Mouse (Mus musculus): ENCODE measurements around the gene Tars2.
A peak's percentile ranks its signal among the peaks of the same experiment; 100 is the strongest.

Gene Tars2

GRCm38 (mm10) chr3:95734092-95734702 lies 25.8 kb downstream of the Tars2 start:
- DNase-seq (ENCODE audit: low spot score): no peak

DNA sequence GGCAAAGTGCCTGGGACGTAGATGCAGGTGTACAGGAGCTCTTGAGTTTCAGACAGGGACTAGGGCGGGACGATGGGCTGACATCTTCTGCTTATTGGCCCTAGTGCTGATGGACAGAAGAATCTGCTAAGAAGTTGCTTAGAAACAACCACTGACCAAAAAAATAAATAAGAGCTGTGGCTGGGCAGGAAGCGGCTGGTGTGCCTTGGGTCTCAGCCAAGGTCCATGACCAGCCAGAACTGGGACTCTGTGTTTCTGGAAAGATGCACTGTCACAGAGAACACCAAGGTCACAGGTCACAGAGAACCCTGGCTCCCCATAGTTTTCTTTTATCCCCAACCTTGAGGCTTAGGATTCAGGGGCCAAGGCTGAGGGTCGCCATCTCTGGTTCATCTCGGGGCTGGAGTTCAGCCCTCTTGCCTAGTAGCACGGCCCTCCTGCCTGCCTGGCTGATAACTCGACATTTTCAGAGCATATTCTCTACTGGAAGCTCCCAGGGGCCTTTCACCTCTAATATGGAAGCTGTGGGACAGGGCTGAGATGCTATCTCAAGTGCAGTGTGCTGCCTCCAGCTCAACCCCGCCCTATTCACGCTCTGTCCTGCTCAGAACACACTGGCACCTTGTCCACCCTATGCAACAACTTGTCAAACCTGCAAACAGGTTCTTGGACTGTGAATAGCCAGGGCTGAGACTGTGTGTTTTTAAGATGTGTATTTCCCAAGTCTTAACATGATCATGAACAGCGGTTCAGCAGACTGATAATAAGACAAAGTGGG lies 27.1 kb downstream of the Tars2 start:
- no peak for DNase-seq (ENCODE audit: low spot score)

- no peak for DNase-seq (ENCODE audit: low spot score)
Measured at GRCm38 (mm10) chr3:95732297-95732696, 27.7 kb downstream of the Tars2 start.

GRCm38 (mm10) chr3:95731802-95732201 lies 28.2 kb downstream of the Tars2 start:
- no peak for DNase-seq (ENCODE audit: low spot score)

GRCm38 (mm10) chr3:95730431-95730830 lies 29.6 kb downstream of the Tars2 start:
- DNase-seq (ENCODE audit: low spot score): no peak

- no peak for DNase-seq (ENCODE audit: low spot score)
Measured at GRCm38 (mm10) chr3:95728906-95729305, 31.1 kb downstream of the Tars2 start.

DNA sequence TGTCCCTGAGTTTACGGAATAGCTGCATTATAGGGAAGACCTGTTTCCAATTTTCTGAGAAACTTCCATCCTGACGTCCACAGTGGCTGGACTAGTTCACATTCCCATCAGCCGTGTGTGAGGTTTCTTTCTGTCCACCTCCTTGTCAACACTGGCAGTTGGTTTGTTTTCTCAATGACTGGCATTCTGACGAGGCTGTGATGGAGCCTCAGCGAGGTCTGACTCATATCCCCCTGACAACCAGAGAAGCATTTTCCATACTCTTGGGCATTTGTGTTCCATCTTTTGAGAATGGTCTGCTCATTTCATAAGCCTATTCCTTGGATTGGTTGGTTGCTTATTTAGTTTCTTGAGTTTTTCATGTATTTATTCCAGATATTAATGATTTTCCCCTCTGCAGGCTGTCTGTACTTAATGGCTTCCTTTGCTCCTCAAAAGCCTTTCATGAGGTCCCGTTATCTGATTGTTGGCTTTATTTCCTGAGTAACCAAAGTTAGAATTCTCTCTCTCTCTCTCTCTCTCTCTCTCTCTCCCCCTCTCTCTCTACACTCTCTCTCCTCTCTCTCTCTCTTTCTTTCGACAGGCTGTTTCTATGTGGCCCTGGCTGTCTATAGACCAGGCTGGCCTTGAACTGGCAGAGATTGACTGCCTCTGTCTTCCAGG lies 33.2 kb downstream of the Tars2 start:
- DNase-seq (ENCODE audit: low spot score): no peak

DNA sequence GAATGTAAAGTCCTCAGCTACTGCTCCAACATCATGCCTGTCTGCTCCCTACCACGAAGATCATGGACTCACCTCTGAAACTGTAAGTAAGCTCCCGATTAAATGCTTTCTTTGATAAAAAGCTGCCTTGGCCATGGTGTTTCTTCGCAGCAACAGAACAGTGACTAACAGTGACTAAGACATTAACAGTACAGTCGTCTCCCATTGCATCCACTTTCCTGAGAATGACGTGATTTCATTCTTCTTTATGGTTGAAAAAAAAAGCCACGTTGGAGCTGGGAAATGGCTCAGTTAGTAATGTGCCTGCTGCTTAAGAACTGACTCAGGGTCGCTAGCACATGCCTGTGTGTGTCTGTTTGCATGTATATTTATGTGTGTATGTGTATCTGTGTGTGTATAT lies 34.1 kb downstream of the Tars2 start:
- no peak for DNase-seq (ENCODE audit: low spot score)

DNA sequence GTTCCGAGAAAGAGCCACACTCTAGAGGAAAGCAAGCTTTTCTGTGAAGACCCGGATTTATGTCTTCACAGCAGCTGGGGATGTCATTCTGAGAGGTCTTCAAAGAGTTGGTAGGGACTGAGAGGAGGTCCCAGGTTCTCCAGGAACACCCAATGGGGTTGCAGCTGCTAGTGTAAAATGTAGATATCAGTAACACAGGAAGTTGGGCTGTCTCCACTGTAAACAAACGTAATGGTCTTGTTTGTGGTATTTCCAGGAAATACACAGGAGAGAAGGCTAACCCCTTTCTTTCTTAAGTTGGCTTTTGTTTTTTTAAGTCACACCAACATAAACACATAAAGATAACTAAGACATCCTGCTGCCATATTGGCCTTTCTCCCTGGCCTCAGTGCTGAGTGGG lies 37.6 kb downstream of the Tars2 start:
- DNase-seq (ENCODE audit: low spot score): no peak

- no peak for DNase-seq (ENCODE audit: low spot score)
Measured at GRCm38 (mm10) chr3:95718153-95718552, 41.9 kb downstream of the Tars2 start.

- no peak for DNase-seq (ENCODE audit: low spot score)
Measured at GRCm38 (mm10) chr3:95716075-95716474, 43.9 kb downstream of the Tars2 start.

- DNase-seq (ENCODE audit: low spot score): no peak
Measured at GRCm38 (mm10) chr3:95709967-95710366, 50.0 kb downstream of the Tars2 start.

DNA sequence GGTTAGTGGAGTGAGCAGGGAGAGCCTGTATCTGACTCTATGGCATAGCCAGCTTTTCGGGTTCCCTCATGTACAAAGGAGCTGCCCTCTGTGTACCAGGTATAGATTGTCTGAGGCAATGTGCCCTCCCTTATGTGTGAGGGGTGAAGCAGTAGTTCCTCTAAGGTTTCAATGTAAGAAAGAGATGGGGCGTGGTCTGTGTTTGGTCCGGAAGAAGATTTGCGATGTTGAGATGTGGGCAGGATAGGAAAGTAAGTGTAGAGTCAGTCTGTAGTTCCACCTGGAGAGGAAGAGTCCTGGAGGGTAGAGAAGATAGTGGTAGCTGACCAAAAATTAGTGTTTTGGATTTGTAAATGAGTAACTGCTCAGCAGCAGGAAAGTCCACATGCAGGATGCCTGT lies 51.0 kb downstream of the Tars2 start:
- no peak for DNase-seq (ENCODE audit: low spot score)

GRCm38 (mm10) chr3:95707497-95707896 lies 52.5 kb downstream of the Tars2 start:
- DNase-seq (ENCODE audit: low spot score): no peak

- no peak for DNase-seq (ENCODE audit: low spot score)
Measured at GRCm38 (mm10) chr3:95706273-95706672, 53.7 kb downstream of the Tars2 start.

- no peak for DNase-seq (ENCODE audit: low spot score)
Measured at GRCm38 (mm10) chr3:95704612-95705011, 55.4 kb downstream of the Tars2 start.

DNA sequence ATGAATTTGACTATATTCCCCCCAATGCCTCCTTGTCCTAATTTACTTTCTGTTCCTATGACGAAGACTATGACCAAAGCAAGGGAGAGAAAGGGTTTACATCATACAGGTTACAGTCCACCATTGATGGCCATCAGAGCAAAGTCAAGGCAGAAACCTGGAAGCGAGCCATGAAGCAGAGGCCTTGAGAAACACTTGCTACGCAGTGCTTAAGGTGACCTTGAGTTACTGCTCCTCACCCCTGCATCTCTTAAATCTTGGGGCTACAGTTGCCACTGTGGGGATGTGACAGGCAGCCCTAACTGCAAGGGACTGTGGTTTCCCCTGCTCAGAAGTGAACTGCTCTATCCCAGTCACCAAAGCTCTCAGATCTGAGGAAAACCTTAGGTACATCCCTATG lies 56.7 kb downstream of the Tars2 start:
- DNase-seq (ENCODE audit: low spot score): no peak

DNA sequence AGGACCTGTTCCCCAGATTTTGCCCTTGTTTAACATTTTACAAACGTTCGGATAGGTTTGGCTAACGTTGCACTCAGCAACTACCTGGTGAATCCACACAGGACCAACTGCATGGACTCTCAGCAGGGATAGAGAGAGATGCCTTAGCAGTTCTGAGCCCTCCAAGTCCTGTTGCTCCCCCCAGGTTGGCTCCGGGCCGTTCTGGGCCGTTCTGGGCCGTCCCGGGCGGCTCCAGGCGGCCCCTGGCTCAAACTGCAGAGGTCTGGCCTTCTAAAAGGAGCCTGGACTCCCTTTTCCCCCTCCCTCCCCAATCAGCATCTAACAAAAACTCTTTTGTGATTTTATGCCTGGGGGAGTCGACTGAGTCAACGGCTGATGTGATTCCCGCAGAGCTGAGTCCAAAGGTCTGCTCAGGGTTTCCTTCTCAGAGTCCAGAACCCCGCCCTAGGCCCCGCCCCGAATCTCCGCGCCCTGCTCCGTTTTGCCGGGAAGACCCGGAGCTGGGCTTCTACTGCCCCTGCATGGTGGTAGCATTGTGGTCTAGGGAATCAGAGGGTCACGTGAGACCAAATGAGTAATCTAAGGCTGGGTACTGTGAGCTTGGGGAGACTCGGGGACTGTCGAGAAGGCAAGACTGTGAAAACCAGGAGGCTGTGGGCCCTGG lies 58.0 kb downstream of the Tars2 start:
- peak; percentile 40 for DNase-seq (ENCODE audit: low spot score)

DNA sequence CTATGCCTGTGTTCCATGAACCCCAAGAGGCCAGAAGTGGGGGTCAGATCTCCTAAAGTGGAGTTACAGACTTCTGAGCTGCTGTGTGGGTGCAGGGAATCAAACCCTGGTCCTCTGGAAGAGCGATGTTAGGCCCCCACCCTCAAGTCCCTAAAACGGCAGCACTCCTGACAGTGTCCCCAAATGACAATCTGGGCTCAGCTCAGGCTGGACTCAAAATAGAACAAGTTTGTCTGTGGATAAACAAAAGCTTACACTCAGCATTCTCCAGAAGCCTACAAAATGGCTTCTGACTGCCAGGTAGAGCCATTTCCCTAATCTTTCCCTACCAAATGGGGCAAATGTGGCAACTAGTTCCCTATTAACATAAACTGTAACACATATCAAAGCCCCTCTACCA lies 58.9 kb downstream of the Tars2 start:
- no peak for DNase-seq (ENCODE audit: low spot score)

DNA sequence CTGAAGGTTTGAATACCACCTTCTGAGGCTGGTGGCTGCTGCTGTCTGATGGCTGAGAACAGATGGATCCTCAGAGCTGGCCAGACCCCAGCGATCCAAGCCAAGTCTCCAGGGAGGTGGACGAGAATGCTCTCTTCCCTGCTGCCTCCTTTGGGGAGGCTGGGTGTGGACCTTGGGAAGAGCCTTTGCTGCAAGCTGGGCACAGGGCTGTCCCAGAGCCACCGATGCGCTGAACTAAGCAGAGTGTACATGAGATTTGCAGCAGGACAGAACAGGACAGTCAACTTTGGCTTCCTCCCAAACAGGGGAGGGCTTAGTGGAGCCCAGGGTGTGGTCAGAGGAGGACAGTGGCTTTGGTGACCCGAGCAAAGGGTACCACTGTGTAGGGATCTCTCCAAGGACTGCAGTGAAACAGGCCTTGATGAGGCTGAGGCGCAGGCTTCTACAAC lies 59.7 kb downstream of the Tars2 start:
- DNase-seq (ENCODE audit: low spot score): no peak

GRCm38 (mm10) chr3:95698286-95698685 lies 61.7 kb downstream of the Tars2 start:
- no peak for DNase-seq (ENCODE audit: low spot score)

- no peak for DNase-seq (ENCODE audit: low spot score)
Measured at GRCm38 (mm10) chr3:95696360-95696759, 63.6 kb downstream of the Tars2 start.

DNA sequence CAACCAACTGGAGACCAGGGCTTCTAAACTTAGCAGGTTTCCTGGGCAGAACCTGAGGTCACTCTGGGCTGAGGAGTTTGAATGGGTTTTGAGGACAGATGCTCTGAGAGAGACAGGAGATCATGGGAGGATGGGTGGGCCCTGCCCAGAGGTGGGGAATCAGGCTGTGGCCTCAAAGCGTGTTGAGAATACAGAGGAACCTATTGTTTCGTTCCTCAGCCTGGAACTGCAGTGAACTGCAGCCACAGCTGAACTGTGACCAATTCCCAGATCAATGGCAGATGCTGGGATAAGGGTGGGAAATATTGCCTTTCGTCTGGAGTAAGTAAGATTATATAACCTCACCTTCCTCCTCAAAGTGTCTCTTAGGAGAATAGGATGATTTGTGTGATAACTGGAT lies 64.2 kb downstream of the Tars2 start:
- no peak for DNase-seq (ENCODE audit: low spot score)
